Mouse (Mus musculus): Measurements from ENCODE around the gene Olfr1161.
"Not testable (repeated sequence)": the region's sequence is repeated elsewhere in the genome, so short reads cannot be mapped to it uniquely, and the experiment has no call there.

Olfr1161 gene

DNA sequence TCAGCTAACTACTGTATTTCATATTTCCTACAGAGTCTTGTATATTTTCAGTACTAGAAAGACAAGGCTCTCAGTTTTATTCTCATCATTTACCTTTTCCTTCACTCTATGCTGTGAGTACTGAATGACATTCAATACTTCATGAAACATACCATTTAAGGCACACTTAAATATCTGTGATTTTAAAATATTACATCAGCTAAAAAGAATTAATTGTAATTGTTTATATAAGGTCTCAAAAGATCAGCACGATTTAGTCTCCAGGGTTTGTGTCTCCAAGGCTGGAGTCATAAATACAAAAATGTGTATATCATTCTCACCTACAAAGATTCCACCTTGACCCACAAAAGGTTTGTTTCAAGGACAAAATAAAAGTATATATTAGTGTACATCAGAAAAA is at the start of gene Olfr1161:
Gene Olfr1161, plus strand, starts transcription at position 301 of the 400 bp plus-strand sequence.
- DNase-seq (ENCODE audit: low read depth, low spot score), result not testable (repeated sequence)

DNA sequence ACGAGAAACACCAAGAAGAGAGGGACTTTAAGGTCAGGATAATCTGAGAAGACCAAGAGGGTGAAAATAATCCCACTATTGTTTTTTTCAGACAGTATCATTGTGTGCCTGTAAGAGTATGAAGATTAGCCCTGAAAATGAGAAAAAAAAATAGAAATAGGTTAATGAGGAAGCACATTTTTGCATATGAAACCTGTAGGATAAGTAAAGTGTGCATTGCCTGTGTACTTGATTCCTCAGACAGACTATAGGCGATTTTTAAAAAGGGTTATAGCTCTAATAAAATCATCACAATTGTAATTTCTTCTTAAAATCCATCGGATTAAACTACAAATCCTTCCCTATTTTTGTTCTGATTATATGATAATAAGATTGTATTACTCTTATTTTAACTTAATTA is 48.0 kb upstream of the Olfr1161 start, which contains the start of gene Olfr74:
Gene Olfr74, minus strand, starts transcription at position 101 of the 400 bp plus-strand sequence.
- DNase-seq (ENCODE audit: low read depth, low spot score), result no peak

DNA sequence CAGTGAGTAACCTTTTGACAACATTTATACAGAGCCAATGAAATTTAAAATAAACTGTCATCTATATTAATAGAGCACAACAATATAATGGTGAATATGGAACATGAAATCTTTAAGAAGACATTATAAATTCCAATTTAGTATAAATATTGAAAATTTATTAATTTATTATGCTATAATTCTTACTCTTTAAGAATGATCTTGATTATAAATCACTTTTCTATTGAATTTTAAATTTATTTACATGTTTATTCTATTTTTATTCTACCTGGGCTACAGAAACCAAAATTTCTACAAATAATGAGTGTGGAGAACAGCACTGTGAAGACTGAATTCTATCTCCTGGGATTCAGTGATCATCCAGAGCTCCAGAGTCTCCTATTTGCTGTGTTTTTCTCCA is 32.8 kb upstream of the Olfr1161 start, which contains the start of gene Olfr1158:
Gene Olfr1158, plus strand, starts transcription at position 301 of the 400 bp plus-strand sequence.
- DNase-seq (ENCODE audit: low read depth, low spot score), result no peak

DNA sequence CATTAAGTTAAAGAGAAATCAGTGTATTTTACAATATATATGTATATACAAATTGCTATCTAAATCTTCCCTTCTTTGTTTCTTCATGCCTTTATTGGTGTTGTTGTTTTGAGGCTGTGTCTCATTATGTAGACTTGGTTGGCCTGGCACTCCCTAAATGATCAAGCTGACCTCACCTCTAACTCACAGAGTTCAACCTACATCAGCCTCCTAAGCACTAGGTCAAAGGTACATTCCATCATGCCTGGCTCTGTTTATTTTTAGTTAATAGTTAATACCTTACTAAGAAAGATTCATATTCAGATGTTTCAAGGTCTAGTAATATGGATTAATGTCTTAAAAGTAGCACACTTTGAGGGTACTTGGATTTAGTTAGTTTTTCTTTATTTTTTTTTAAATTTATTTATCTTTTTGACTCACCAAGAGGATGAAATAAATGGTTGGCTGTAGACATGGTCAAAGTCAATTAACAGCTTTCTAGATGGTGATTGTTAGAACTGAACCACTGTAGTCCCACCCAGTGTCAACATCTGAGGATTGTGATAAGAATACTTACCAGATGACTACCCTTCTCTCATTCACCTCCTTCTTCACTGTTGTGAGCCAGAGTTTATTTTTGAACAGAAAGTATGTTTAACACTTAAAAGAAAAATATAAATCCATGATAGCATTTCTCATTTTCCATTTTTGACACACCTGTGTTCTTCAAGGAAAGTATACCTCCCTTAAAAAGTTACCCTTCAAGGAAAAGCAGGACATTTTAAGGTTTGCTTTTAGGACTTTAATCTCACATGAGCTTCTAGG is 14.9 kb upstream of the Olfr1161 start, which contains the start of gene Olfr1160:
Gene Olfr1160, minus strand, starts transcription at position 754 of the 804 bp plus-strand sequence.
- DNase-seq (ENCODE audit: low read depth, low spot score), result no peak

DNA sequence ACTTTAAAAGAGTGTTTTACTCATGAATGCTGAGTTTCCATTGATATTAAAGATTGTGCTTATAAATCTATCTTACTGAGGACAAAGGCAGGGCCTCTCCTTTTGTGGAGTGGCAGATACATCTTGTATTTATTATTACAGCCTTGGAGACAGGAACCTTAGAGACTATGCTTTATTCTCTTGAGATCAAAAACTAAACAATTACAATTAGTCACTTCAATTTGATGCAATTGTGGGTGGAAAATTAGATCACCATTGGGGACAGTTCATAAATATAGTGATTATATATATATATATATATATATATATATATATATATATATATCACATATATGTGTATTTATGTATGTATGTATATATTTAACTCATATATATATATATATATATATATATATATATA is 15.0 kb downstream of the Olfr1161 start, which contains the start of gene Olfr73:
Gene Olfr73, minus strand, starts transcription at position 101 of the 400 bp plus-strand sequence.
- no peak for DNase-seq (ENCODE audit: low read depth, low spot score)

DNA sequence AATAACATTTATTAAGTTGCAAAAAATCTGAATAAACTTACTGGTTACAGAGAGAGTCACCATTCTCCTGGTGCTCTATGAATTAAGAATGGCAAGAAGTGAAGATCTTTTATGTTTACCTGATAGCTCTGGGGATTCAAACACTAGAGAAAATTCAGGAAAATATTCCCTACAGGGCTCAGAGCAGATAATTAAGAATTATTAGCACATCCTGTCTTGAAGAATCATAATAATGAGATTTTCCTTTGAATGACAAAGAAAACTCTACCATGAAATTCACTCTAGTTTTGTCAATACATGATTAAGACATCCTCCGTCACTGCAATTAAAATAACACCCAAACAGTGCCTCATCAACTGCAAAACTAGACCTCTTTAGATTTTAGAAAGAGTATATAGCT is 28.5 kb downstream of the Olfr1161 start, which contains the start of gene Olfr1162:
Gene Olfr1162, minus strand, starts transcription at position 101 of the 400 bp plus-strand sequence.
- no peak for DNase-seq (ENCODE audit: low read depth, low spot score)

DNA sequence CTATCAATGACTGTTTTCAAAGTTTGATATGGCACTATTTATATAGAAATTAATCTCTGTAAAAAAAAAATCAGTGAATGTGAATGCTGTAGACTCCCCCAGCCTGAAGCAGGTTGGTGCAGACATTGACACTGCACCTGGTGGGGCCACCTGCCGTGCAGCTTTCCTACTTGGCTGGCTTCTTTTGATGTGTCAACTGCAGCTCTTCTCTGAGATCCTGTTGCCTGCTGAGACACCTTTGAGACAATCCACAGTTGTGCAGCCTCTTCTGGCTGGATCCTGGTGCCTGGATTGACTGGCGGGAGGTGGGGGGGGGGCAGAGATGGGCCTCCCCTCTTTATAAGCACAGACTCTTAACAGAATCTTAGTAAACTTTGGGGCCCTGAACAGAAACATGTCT is 41.0 kb downstream of the Olfr1161 start:
- peak; percentile 63 for DNase-seq (ENCODE audit: low read depth, low spot score)

DNA sequence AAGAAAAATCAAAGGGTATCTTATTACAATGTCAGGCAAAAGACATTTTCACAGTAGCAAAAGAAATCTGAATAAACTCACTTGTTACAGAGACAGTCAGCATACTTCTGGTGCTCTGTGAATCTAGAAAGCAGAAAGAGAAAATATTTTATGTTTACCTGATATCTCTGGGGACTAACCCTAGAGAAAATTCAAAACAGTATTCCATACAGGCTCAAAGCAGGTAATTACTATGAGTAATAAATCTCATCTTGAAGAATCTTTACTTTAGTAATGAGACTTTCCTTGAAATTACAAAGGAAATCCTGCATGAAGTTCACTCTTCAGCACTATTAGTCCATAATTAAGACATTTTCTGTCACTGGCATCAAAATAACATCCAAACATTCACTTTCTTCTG is 49.2 kb downstream of the Olfr1161 start, which contains the start of gene Olfr1163:
Gene Olfr1163, minus strand, starts transcription at position 101 of the 400 bp plus-strand sequence.
- DNase-seq (ENCODE audit: low read depth, low spot score), result no peak
